Mouse (Mus musculus) subcutaneous adipose tissue, adult 2 months (tissue): Measurements from ENCODE around the gene Slc25a39. TPM values are rescaled to one million over a fixed set of nuclear protein-coding genes. Genes with fewer than 3 reads are reported as not detected.

Experiments
- polyA plus RNA-seq: library from polyadenylated mRNA; depleted of rRNA; stranded (reverse); fragments of >200 nt; gene quantifications from 2 replicates; pipeline ENCODE4 v1.2.3, GENCODE M21; 2012; ENCODE audit warnings: low replicate concordance; rRNA removed

Gene Slc25a39
- 493 and 498 TPM in 2 replicates for polyA plus RNA-seq

GRCm38 (mm10) chr11:102407834-102408215 lies at the start of gene Slc25a39:
Gene Slc25a39, minus strand, starts transcription at chr11:102407946.

DNA sequence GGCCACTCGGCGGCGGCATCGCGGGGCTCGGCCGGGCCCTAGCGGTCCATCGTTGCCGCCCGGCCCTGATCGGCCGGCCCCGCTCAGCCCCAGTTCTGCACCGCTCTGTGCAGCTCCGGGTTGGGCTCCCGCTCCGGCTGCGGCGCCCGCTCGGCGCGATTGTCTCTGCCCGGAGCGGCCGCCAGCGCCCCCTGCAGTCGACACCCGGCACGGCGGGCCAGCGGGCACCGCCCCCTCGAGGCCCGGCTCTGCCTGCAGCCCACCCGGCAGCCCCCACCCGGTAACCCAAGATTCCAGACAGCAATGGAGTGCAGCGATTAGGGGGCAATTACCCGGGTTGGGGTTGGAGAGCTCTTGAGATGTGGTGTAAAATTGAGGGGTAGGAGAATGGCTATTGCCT lies 39.8 kb upstream of the Slc25a39 start, which contains the start of gene Fam171a2:
Gene Fam171a2, minus strand, starts transcription at position 186 of the 400 bp plus-strand sequence.

GRCm38 (mm10) chr11:102430121-102431017 lies 22.6 kb upstream of the Slc25a39 start, which contains the start of gene Grn:
Gene Grn, plus strand, starts transcription at chr11:102430315.

GRCm38 (mm10) chr11:102393238-102393634 lies 14.5 kb downstream of the Slc25a39 start, which contains the start of gene Rundc3a:
Gene Rundc3a, plus strand, starts transcription at chr11:102393403.

GRCm38 (mm10) chr11:102366103-102366502 lies 41.6 kb downstream of the Slc25a39 start, which contains the start of gene Slc4a1:
Gene Slc4a1, minus strand, starts transcription at chr11:102366203.

Other genes starting within 250 kb of the Slc25a39 start
- 47.8 and 68.5 TPM in 2 replicates for gene Lsm12, start 222.7 kb downstream of the Slc25a39 start, polyA plus RNA-seq
- gene G6pc3, start 218.3 kb downstream of the Slc25a39 start, polyA plus RNA-seq, result 111 and 119 TPM in 2 replicates
- gene Hdac5, start 177.8 kb downstream of the Slc25a39 start, polyA plus RNA-seq, result 96.1 and 120 TPM in 2 replicates
- gene BC030867, start 159.1 kb downstream of the Slc25a39 start, polyA plus RNA-seq, result 0.63 and 4.8 TPM in 2 replicates
- 0.36 and 0.50 TPM in 2 replicates for gene Asb16, start 139.2 kb downstream of the Slc25a39 start, polyA plus RNA-seq
- gene Tmub2, start 123.0 kb downstream of the Slc25a39 start, polyA plus RNA-seq, result 64.4 and 68.1 TPM in 2 replicates
- 30.8 and 53.3 TPM in 2 replicates for gene Atxn7l3, start 111.3 kb downstream of the Slc25a39 start, polyA plus RNA-seq
- 21.4 and 45.7 TPM in 2 replicates for gene Ubtf, start 88.2 kb downstream of the Slc25a39 start, polyA plus RNA-seq
- gene Slc4a1, start 41.7 kb downstream of the Slc25a39 start, polyA plus RNA-seq, result 0.08 and 0.10 TPM in 2 replicates
- 0.83 and 3.7 TPM in 2 replicates for gene Rundc3a, start 14.5 kb downstream of the Slc25a39 start, polyA plus RNA-seq
- 332 and 384 TPM in 2 replicates for gene Grn, start 22.4 kb upstream of the Slc25a39 start, polyA plus RNA-seq
- 10.4 and 71.8 TPM in 2 replicates for gene Fam171a2, start 39.7 kb upstream of the Slc25a39 start, polyA plus RNA-seq
- 5.7 and 10.0 TPM in 2 replicates for gene Itga2b, start 62.2 kb upstream of the Slc25a39 start, polyA plus RNA-seq
- 12.9 and 19.4 TPM in 2 replicates for gene Gpatch8, start 148.4 kb upstream of the Slc25a39 start, polyA plus RNA-seq
- 3.0 and 6.1 TPM in 2 replicates for gene Gm11627, start 171.5 kb upstream of the Slc25a39 start, polyA plus RNA-seq
- 14.0 and 112 TPM in 2 replicates for gene Fzd2, start 196.4 kb upstream of the Slc25a39 start, polyA plus RNA-seq